Mouse (Mus musculus): ENCODE results near the gene 1700018F24Rik. TPM values are rescaled to one million over a fixed set of nuclear protein-coding genes. Genes with fewer than 3 reads are reported as not detected.
A peak's percentile ranks its signal among the peaks of the same experiment; 100 is the strongest.
"Not testable (repeated sequence)": the region's sequence is repeated elsewhere in the genome, so short reads cannot be mapped to it uniquely, and the experiment has no call there.

1700018F24Rik gene
- polyA plus RNA-seq, 1 experiment from 2014 or later = not detected

- 94% methylated on average over 3 of the region's 3 CpGs for WGBS
Measured at GRCm38 (mm10) chr5:145054187-145054586, 11.4 kb downstream of the 1700018F24Rik start.

GRCm38 (mm10) chr5:145057907-145058306 is 15.1 kb downstream of the 1700018F24Rik start:
- WGBS = 87% methylated on average over 8 of the region's 8 CpGs
- Histone ChIP-seq H3K27me3 (ENCODE audit: poor library complexity, severe bottlenecking) (no peaks in the 10 kb centered on the region), H3K36me3 (replicated peaks) (no peaks in the 10 kb centered on the region), H3K4me1 (no peaks in the 10 kb centered on the region; the same call in 1 of the 2 replicates), H3K27ac (no peak overlapping the region), H3K9me3 (no peaks in the 10 kb centered on the region), H3K4me3 (no peak overlapping the region)
- peak; percentile 7 for DNase-seq (ENCODE audit: extremely low spot score, low spot score)

More at GRCm38 (mm10) chr5:145054187-145054586, 11.4 kb downstream of the 1700018F24Rik start:
- not testable (repeated sequence) for H3K27me3 ChIP-seq (ENCODE audit: poor library complexity, severe bottlenecking); H3K4me3 ChIP-seq; H3K27ac ChIP-seq; H3K9me3 ChIP-seq; DNase-seq (ENCODE audit: extremely low spot score, low spot score); H3K4me1 ChIP-seq; H3K36me3 ChIP-seq (replicated peaks)

- 85% methylated on average over 7 of the region's 7 CpGs for WGBS
- peak; percentile 5 for DNase-seq (ENCODE audit: extremely low spot score, low spot score)
- Histone ChIP-seq H3K9me3 (no peaks in the 10 kb centered on the region), H3K4me1 (no peaks in the 10 kb centered on the region; the same call in 1 of the 2 replicates), H3K4me3 (no peak overlapping the region), H3K27ac (no peak overlapping the region), H3K36me3 (replicated peaks) (no peaks in the 10 kb centered on the region), H3K27me3 (ENCODE audit: poor library complexity, severe bottlenecking) (no peaks in the 10 kb centered on the region)
Measured at GRCm38 (mm10) chr5:145058722-145059121, 15.9 kb downstream of the 1700018F24Rik start.

- no peaks in the 10 kb centered on the region for H3K27me3 ChIP-seq (ENCODE audit: poor library complexity, severe bottlenecking)
- H3K27ac ChIP-seq = no peak overlapping the region
- H3K4me1 ChIP-seq = no peaks in the 10 kb centered on the region; the same call in 1 of the 2 replicates
- no peaks in the 10 kb centered on the region for H3K9me3 ChIP-seq
- H3K4me3 ChIP-seq = no peak overlapping the region
- peak; percentile 7 for DNase-seq (ENCODE audit: extremely low spot score, low spot score)
- 74% methylated on average over 2 of the region's 2 CpGs for WGBS
- no peaks in the 10 kb centered on the region for H3K36me3 ChIP-seq (replicated peaks)
Measured at GRCm38 (mm10) chr5:145059524-145059923, 16.7 kb downstream of the 1700018F24Rik start.

GRCm38 (mm10) chr5:145064765-145065340 is 22.1 kb downstream of the 1700018F24Rik start:
- no peak overlapping the region for H3K27ac ChIP-seq
- no peak overlapping the region for H3K4me3 ChIP-seq
- H3K36me3 ChIP-seq (replicated peaks) = no peaks in the 10 kb centered on the region
- DNase-seq (ENCODE audit: extremely low spot score, low spot score) = no peak
- H3K4me1 ChIP-seq = no peaks in the 10 kb centered on the region
- WGBS = 88% methylated on average over 1 of the region's 1 CpGs
- no peaks in the 10 kb centered on the region for H3K27me3 ChIP-seq (ENCODE audit: poor library complexity, severe bottlenecking)
- no peaks in the 10 kb centered on the region for H3K9me3 ChIP-seq

- H3K27me3 ChIP-seq (ENCODE audit: poor library complexity, severe bottlenecking) = no peaks in the 10 kb centered on the region
- WGBS = 71% methylated on average over 3 of the region's 3 CpGs
- H3K36me3 ChIP-seq (replicated peaks) = no peaks in the 10 kb centered on the region
- H3K9me3 ChIP-seq = no peaks in the 10 kb centered on the region
- H3K27ac ChIP-seq = no peak overlapping the region
- no peak overlapping the region for H3K4me3 ChIP-seq
- no peaks in the 10 kb centered on the region for H3K4me1 ChIP-seq
- no peak for DNase-seq (ENCODE audit: extremely low spot score, low spot score)
Measured at GRCm38 (mm10) chr5:145068863-145069262, 26.1 kb downstream of the 1700018F24Rik start.

GRCm38 (mm10) chr5:145069707-145070106 is 26.9 kb downstream of the 1700018F24Rik start:
- no peak overlapping the region for H3K27ac ChIP-seq
- no peak overlapping the region for H3K4me3 ChIP-seq
- no peaks in the 10 kb centered on the region for H3K9me3 ChIP-seq
- peak; percentile 73 for DNase-seq (ENCODE audit: extremely low spot score, low spot score)
- H3K4me1 ChIP-seq = no peaks in the 10 kb centered on the region
- no peaks in the 10 kb centered on the region for H3K27me3 ChIP-seq (ENCODE audit: poor library complexity, severe bottlenecking)
- no peaks in the 10 kb centered on the region for H3K36me3 ChIP-seq (replicated peaks)
- under 1% methylated on average over 5 of the region's 5 CpGs for whole genome bisulfite sequencing

GRCm38 (mm10) chr5:145071342-145071741 is 28.6 kb downstream of the 1700018F24Rik start:
- Histone ChIP-seq H3K9me3 (no peaks in the 10 kb centered on the region), H3K4me1 (no peaks in the 10 kb centered on the region), H3K4me3 (no peak overlapping the region), H3K27ac (no peak overlapping the region), H3K27me3 (ENCODE audit: poor library complexity, severe bottlenecking) (no peaks in the 10 kb centered on the region), H3K36me3 (replicated peaks) (no peaks in the 10 kb centered on the region)
- WGBS = 57% methylated on average over 6 of the region's 6 CpGs
- no peak for DNase-seq (ENCODE audit: extremely low spot score, low spot score)

- H3K27me3 ChIP-seq (ENCODE audit: poor library complexity, severe bottlenecking) = no peaks in the 10 kb centered on the region
- WGBS = 74% methylated on average over 3 of the region's 3 CpGs
- no peak overlapping the region for H3K27ac ChIP-seq
Measured at GRCm38 (mm10) chr5:145075081-145075480, 32.3 kb downstream of the 1700018F24Rik start.

GRCm38 (mm10) chr5:145081866-145082613 is 39.2 kb downstream of the 1700018F24Rik start:
- DNase-seq (ENCODE audit: extremely low spot score, low spot score) = no peak
- H3K9me3 ChIP-seq = no peaks in the 10 kb centered on the region
- no peak overlapping the region for H3K4me3 ChIP-seq
- WGBS = 89% methylated on average over 10 of the region's 10 CpGs
- H3K27me3 ChIP-seq (ENCODE audit: poor library complexity, severe bottlenecking) = no peaks in the 10 kb centered on the region
- peaks cover 11% of the 10 kb centered on the region for H3K4me1 ChIP-seq
- H3K36me3 ChIP-seq (replicated peaks) = peaks cover 16% of the 10 kb centered on the region
- no peak overlapping the region for H3K27ac ChIP-seq

More at GRCm38 (mm10) chr5:145075081-145075480, 32.3 kb downstream of the 1700018F24Rik start:
- Histone ChIP-seq H3K9me3 (no peaks in the 10 kb centered on the region), H3K4me3 (no peak overlapping the region), H3K4me1 (no peaks in the 10 kb centered on the region), H3K36me3 (replicated peaks) (no peaks in the 10 kb centered on the region)
- DNase-seq (ENCODE audit: extremely low spot score, low spot score) = no peak

- H3K9me3 ChIP-seq; DNase-seq (ENCODE audit: extremely low spot score, low spot score); H3K27me3 ChIP-seq (ENCODE audit: poor library complexity, severe bottlenecking): not testable (repeated sequence)
- H3K36me3 ChIP-seq (replicated peaks) = peaks cover 26% of the 10 kb centered on the region
- H3K27ac ChIP-seq = peak overlapping the region; percentile 88
- 52% methylated on average over 6 of the region's 6 CpGs for WGBS
- peak overlapping the region; percentile 71 for H3K4me3 ChIP-seq
- peaks cover 11% of the 10 kb centered on the region for H3K4me1 ChIP-seq
Measured at GRCm38 (mm10) chr5:145083201-145083600, 40.4 kb downstream of the 1700018F24Rik start.

- no peaks in the 10 kb centered on the region for H3K27me3 ChIP-seq (ENCODE audit: poor library complexity, severe bottlenecking)
- H3K9me3 ChIP-seq = no peaks in the 10 kb centered on the region
- WGBS = under 1% methylated on average over 54 of the region's 54 CpGs
- peaks cover 11% of the 10 kb centered on the region for H3K4me1 ChIP-seq
- H3K36me3 ChIP-seq (replicated peaks) = peaks cover 32% of the 10 kb centered on the region
- peak within 1 kb of the TSS; percentile 71 for H3K4me3 ChIP-seq
- H3K27ac ChIP-seq = peak within 1 kb of the TSS; percentile 88
- DNase-seq (ENCODE audit: extremely low spot score, low spot score) = peak; percentile 92
Measured at GRCm38 (mm10) chr5:145083632-145084451, 41.1 kb downstream of the 1700018F24Rik start, which contains the start of the genes Arpc1a and Kpna7. TSS of gene Arpc1a (plus strand) at chr5:145083830. TSS of gene Kpna7 (minus strand) at chr5:145084030.
